Mouse (Mus musculus) kidney, adult 2 months (tissue): ENCODE results near the gene Aicda.

Experiments used
- CTCF ChIP-seq: fragments of 200-500 bp; conservative IDR thresholded peaks from 2 replicates; pipeline ENCODE4 v1.5.1; 2011; ENCODE audit warnings: low read depth, mild to moderate bottlenecking, control low read depth, low read length, moderate library complexity, mixed read lengths; ENCODE audit not compliant: insufficient read depth, insufficient read length
- POLR2A ChIP-seq: fragments of 200-500 bp; IDR thresholded peaks from one replicate; pipeline ENCODE4 v1.6.1; 2011; ENCODE audit warnings: low read depth, low read length, control low read depth

DNA sequence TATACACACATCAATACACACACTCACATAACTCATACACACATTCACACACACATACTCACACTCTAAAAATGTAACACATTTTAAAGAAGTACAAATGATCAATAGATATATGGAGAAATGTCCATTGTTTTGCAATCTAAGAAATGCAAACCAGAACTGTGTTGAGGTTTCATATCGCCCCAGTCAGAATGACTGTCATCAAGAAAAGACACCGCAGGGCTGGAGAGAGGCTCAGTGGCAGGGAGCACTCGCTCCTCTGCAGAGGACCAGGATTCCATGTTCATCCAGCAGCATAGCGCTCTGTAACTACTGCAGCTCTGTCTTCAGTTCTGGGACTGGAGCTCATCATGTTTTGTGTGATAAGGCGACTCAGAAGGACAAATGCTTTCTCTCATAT is 10.0 kb upstream of the Aicda start:
- TF ChIP-seq CTCF (no peak), POLR2A (no peak)
